Comparison of ENCODE assay signal across 8 mouse cellular contexts in genomic region chr1:171103179-171103840, GRCm38 (mm10). TPM values are rescaled to one million over a fixed set of nuclear protein-coding genes. Genes with fewer than 3 reads are reported as not detected.
DNase-seq lines count a peak whose midpoint lies in the region; ATAC-seq and TF ChIP-seq lines count a peak whose summit lies in the region.

No protein-coding gene starts in this region.

- TF ChIP-seq POLR2A in kidney, adult 2 months (IDR thresholded peaks at IDR 0.05; ENCODE audit: low read depth, low read length) = no peak

- H3K27ac ChIP-seq in kidney, adult 2 months (ENCODE audit: insufficient read depth, low read depth, low read length) = no peak overlapping the region
- H3K27ac ChIP-seq in embryonic facial prominence, embryonic 13.5 days = 0 out of 2 replicates have a peak overlapping the region, but pooled peaks have one; percentile 44
- H3K27ac ChIP-seq in intestine, embryonic 16.5 days (ENCODE audit: low read length) = peak overlapping the region; percentile 23
- no peak overlapping the region for H3K27ac ChIP-seq in neural tube, embryonic 12.5 days

- peak; percentile 12; the same call in 1 of the 2 replicates for ATAC-seq in embryonic facial prominence, embryonic 13.5 days (ENCODE audit: insufficient number of reproducible peaks, insufficient read depth, low FRiP score, low TSS enrichment, low read depth)
- ATAC-seq in intestine, embryonic 16.5 days = peak; percentile 25
- peak; percentile 0; the same call in 1 of the 2 replicates for ATAC-seq in neural tube, embryonic 12.5 days (ENCODE audit: low FRiP score, low read depth)

- peak overlapping the region; percentile 65 for H3K4me2 ChIP-seq in embryonic facial prominence, embryonic 13.5 days
- peak overlapping the region; percentile 71 for H3K4me2 ChIP-seq in intestine, embryonic 16.5 days (ENCODE audit: low read depth, low read length)
- H3K4me2 ChIP-seq in neural tube, embryonic 12.5 days (replicated peaks) = peak overlapping the region; percentile 64

- 0 out of 2 replicates have a peak, but pooled peaks cover 6% of the 10 kb centered on the region for H3K4me1 ChIP-seq in kidney, adult 2 months (ENCODE audit: control insufficient read depth, insufficient read depth, low read length)
- H3K4me1 ChIP-seq in embryonic facial prominence, embryonic 13.5 days = peaks cover 12% of the 10 kb centered on the region
- H3K4me1 ChIP-seq in intestine, embryonic 16.5 days (ENCODE audit: control insufficient read depth, insufficient read depth, low read length) = 0 out of 2 replicates have a peak, but pooled peaks cover 6% of the 10 kb centered on the region
- H3K4me1 ChIP-seq in neural tube, embryonic 12.5 days = peaks cover 6% of the 10 kb centered on the region; the same call in 1 of the 2 replicates

- DNase-seq in kidney, postnatal 10 days = peak; percentile 31
- no peak for DNase-seq in kidney, adult 2 months
- DNase-seq in ES-CJ7 (ENCODE audit: low read depth, low spot score) = peak; percentile 84
- no peak for DNase-seq in left cerebral cortex, adult 11 months (ENCODE audit: low spot score)
- DNase-seq in frontal cortex, postnatal 36 days (ENCODE audit: low spot score in 2 of 2) = no peak

- H3K9ac ChIP-seq in embryonic facial prominence, embryonic 13.5 days = peak overlapping the region; percentile 41
- peak overlapping the region; percentile 7; the same call in 1 of the 2 replicates for H3K9ac ChIP-seq in intestine, embryonic 16.5 days (ENCODE audit: low read depth, low read length)
- H3K9ac ChIP-seq in neural tube, embryonic 12.5 days = no peak overlapping the region; the same call in 1 of the 2 replicates

- no peak overlapping the region for H3K4me3 ChIP-seq in kidney, adult 2 months (ENCODE audit: insufficient read depth, low read depth, low read length)
- peak overlapping the region; percentile 67 for H3K4me3 ChIP-seq in embryonic facial prominence, embryonic 13.5 days
- peak overlapping the region; percentile 76 for H3K4me3 ChIP-seq in intestine, embryonic 16.5 days (ENCODE audit: low read length)
- peak overlapping the region; percentile 16 for H3K4me3 ChIP-seq in neural tube, embryonic 12.5 days

- H3K27me3 ChIP-seq in kidney, adult 2 months (replicated peaks; ENCODE audit: control insufficient read depth, insufficient read depth, low read length) = no peaks in the 10 kb centered on the region; the same call in 1 of the 2 replicates
- H3K27me3 ChIP-seq in embryonic facial prominence, embryonic 13.5 days = no peaks in the 10 kb centered on the region
- H3K27me3 ChIP-seq in intestine, embryonic 16.5 days (replicated peaks; ENCODE audit: control insufficient read depth, insufficient read depth, low read length) = no peaks in the 10 kb centered on the region
- H3K27me3 ChIP-seq in neural tube, embryonic 12.5 days (replicated peaks) = no peaks in the 10 kb centered on the region

- TF ChIP-seq CTCF in kidney, adult 2 months (conservative IDR thresholded peaks at IDR 0.05; ENCODE audit: insufficient read depth, insufficient read length, low read depth, low read length) = no peak

- no peaks in the 10 kb centered on the region for H3K9me3 ChIP-seq in embryonic facial prominence, embryonic 13.5 days
- H3K9me3 ChIP-seq in intestine, embryonic 16.5 days (ENCODE audit: control insufficient read depth, low read length) = no peaks in the 10 kb centered on the region
- no peaks in the 10 kb centered on the region for H3K9me3 ChIP-seq in neural tube, embryonic 12.5 days

- WGBS in kidney, adult 2 months = 47% methylated on average over 10 of the region's 10 CpGs
- WGBS in embryonic facial prominence, embryonic 13.5 days = 9% methylated on average over 10 of the region's 10 CpGs
- WGBS in intestine, embryonic 16.5 days = 12% methylated on average over 10 of the region's 10 CpGs
- 13% methylated on average over 10 of the region's 10 CpGs for WGBS in neural tube, embryonic 12.5 days

- H3K36me3 ChIP-seq in kidney, adult 2 months (ENCODE audit: control insufficient read depth, insufficient read depth, low read length) = no peaks in the 10 kb centered on the region
- H3K36me3 ChIP-seq in embryonic facial prominence, embryonic 13.5 days = no peaks in the 10 kb centered on the region
- H3K36me3 ChIP-seq in intestine, embryonic 16.5 days (ENCODE audit: control insufficient read depth, insufficient read depth, low read length) = no peaks in the 10 kb centered on the region
- H3K36me3 ChIP-seq in neural tube, embryonic 12.5 days = no peaks in the 10 kb centered on the region

RNA-seq across cellular contexts. Expression of gene Cfap126, which starts 10.4 kb away (rescaled TPM):
- 15.6 and 16.7 TPM in 2 replicates for polyA plus RNA-seq in kidney, adult 2 months (2012; rRNA removed)
- polyA plus RNA-seq in embryonic facial prominence, embryonic 13.5 days (2015; fragmentation: Nextera tagmentation; extraction: Ambion mirVana) = 1.3 and 2.1 TPM in 2 replicates
- polyA plus RNA-seq in intestine, embryonic 16.5 days (2015; fragmentation: Nextera tagmentation; extraction: Ambion mirVana) = 1.6 and 2.1 TPM in 2 replicates
- 1.7 and 2.3 TPM in 2 replicates for polyA plus RNA-seq in neural tube, embryonic 12.5 days (2016; fragmentation: Nextera tagmentation; extraction: Ambion mirVana)

RNA-seq across cellular contexts. Expression of gene Fcgr3, which starts 38.6 kb away (rescaled TPM):
- 4.8 and 6.4 TPM in 2 replicates for polyA plus RNA-seq in kidney, adult 2 months (2012; rRNA removed)
- polyA plus RNA-seq in embryonic facial prominence, embryonic 13.5 days (2015; fragmentation: Nextera tagmentation; extraction: Ambion mirVana) = 9.4 and 10.1 TPM in 2 replicates
- polyA plus RNA-seq in intestine, embryonic 16.5 days (2015; fragmentation: Nextera tagmentation; extraction: Ambion mirVana) = 15.3 and 15.9 TPM in 2 replicates
- polyA plus RNA-seq in neural tube, embryonic 12.5 days (2016; fragmentation: Nextera tagmentation; extraction: Ambion mirVana) = 6.9 and 7.4 TPM in 2 replicates

RNA-seq across cellular contexts. Expression of gene Sdhc, which starts 47.1 kb away (rescaled TPM):
- 814 and 951 TPM in 2 replicates for polyA plus RNA-seq in kidney, adult 2 months (2012; rRNA removed)
- polyA plus RNA-seq in embryonic facial prominence, embryonic 13.5 days (2015; fragmentation: Nextera tagmentation; extraction: Ambion mirVana) = 249 and 258 TPM in 2 replicates
- polyA plus RNA-seq in intestine, embryonic 16.5 days (2015; fragmentation: Nextera tagmentation; extraction: Ambion mirVana) = 457 and 490 TPM in 2 replicates
- polyA plus RNA-seq in neural tube, embryonic 12.5 days (2016; fragmentation: Nextera tagmentation; extraction: Ambion mirVana) = 228 and 233 TPM in 2 replicates

RNA-seq across cellular contexts. Expression of gene Mpz, which starts 47.2 kb away (rescaled TPM):
- polyA plus RNA-seq in kidney, adult 2 months (2012; rRNA removed) = 3.5 and 7.7 TPM in 2 replicates
- polyA plus RNA-seq in embryonic facial prominence, embryonic 13.5 days (2015; fragmentation: Nextera tagmentation; extraction: Ambion mirVana) = 7.7 and 9.4 TPM in 2 replicates
- 1.7 TPM in 2 replicates for polyA plus RNA-seq in intestine, embryonic 16.5 days (2015; fragmentation: Nextera tagmentation; extraction: Ambion mirVana)
- polyA plus RNA-seq in neural tube, embryonic 12.5 days (2016; fragmentation: Nextera tagmentation; extraction: Ambion mirVana) = 6.5 and 7.8 TPM in 2 replicates

Comparison
In these comparisons a context has a peak if more than half of its experiments do, and no peak if none do; other contexts are left out.
1. DNase-seq: peak in kidney, postnatal 10 days (single experiment) and ES-CJ7 (single experiment); none in kidney, adult 2 months (single experiment), left cerebral cortex, adult 11 months (single experiment) and frontal cortex, postnatal 36 days (0 of 2).
2. H3K27ac ChIP-seq: peak in embryonic facial prominence, embryonic 13.5 days (single experiment) and intestine, embryonic 16.5 days (single experiment); none in kidney, adult 2 months (single experiment) and neural tube, embryonic 12.5 days (single experiment).
3. Peak in every context shown above with its lines, with median percentiles within 50 percentile points of each other: ATAC-seq and H3K4me2 ChIP-seq.